Mouse (Mus musculus): ENCODE measurements at regions not wholly inside any gene's neighbourhood (a gene's known extent, or its start where the extent isn't known, plus 50 kb on each side); places are given as distances from the start of the nearest gene placed in this dataset.
"Not testable (repeated sequence)": the region's sequence is repeated elsewhere in the genome, so short reads cannot be mapped to it uniquely, and the experiment has no call there.

- DNase-seq (ENCODE audit: low read depth), result no peak
- TF ChIP-seq POLR2A (IDR thresholded peaks at IDR 0.05; ENCODE audit: borderline replicate concordance, extremely low read depth, insufficient read depth, insufficient read length, poor library complexity, severe bottlenecking) (no peak), CTCF (IDR thresholded peaks at IDR 0.05; ENCODE audit: borderline replicate concordance, extremely low read depth, insufficient read depth, insufficient read length) (no peak)
These were observed 59.1 kb downstream of the Zbtb18 start for GRCm38 (mm10) chr1:177501288-177501687.

GRCm38 (mm10) chr1:177503946-177504345, 61.8 kb downstream of the Zbtb18 start:
- TF ChIP-seq CTCF (IDR thresholded peaks at IDR 0.05; ENCODE audit: borderline replicate concordance, extremely low read depth, insufficient read depth, insufficient read length) (no peak), POLR2A (IDR thresholded peaks at IDR 0.05; ENCODE audit: borderline replicate concordance, extremely low read depth, insufficient read depth, insufficient read length, poor library complexity, severe bottlenecking) (no peak)
- no peak for DNase-seq (ENCODE audit: low read depth)

GRCm38 (mm10) chr1:177504743-177505142, 62.6 kb downstream of the Zbtb18 start:
- DNase-seq (ENCODE audit: low read depth), result no peak
- TF ChIP-seq CTCF (IDR thresholded peaks at IDR 0.05; ENCODE audit: borderline replicate concordance, extremely low read depth, insufficient read depth, insufficient read length), result no peak
- TF ChIP-seq POLR2A (IDR thresholded peaks at IDR 0.05; ENCODE audit: borderline replicate concordance, extremely low read depth, insufficient read depth, insufficient read length, poor library complexity, severe bottlenecking), result no peak

- not testable (repeated sequence) for DNase-seq (ENCODE audit: low read depth)
These were observed 65.2 kb downstream of the Zbtb18 start for GRCm38 (mm10) chr1:177507398-177507797.

- TF ChIP-seq POLR2A (IDR thresholded peaks at IDR 0.05; ENCODE audit: borderline replicate concordance, extremely low read depth, insufficient read depth, insufficient read length, poor library complexity, severe bottlenecking) (no peak), CTCF (IDR thresholded peaks at IDR 0.05; ENCODE audit: borderline replicate concordance, extremely low read depth, insufficient read depth, insufficient read length) (no peak)
- DNase-seq (ENCODE audit: low read depth), result no peak
These were observed 67.6 kb downstream of the Zbtb18 start for GRCm38 (mm10) chr1:177509786-177510185.

- DNase-seq (ENCODE audit: low read depth), result no peak
These were observed 70.0 kb downstream of the Zbtb18 start for GRCm38 (mm10) chr1:177512116-177512515.

GRCm38 (mm10) chr1:177517934-177518610, 75.9 kb downstream of the Zbtb18 start:
- no peak for DNase-seq (ENCODE audit: low read depth)
- no peak for TF ChIP-seq CTCF (IDR thresholded peaks at IDR 0.05; ENCODE audit: borderline replicate concordance, extremely low read depth, insufficient read depth, insufficient read length)

More at GRCm38 (mm10) chr1:177512116-177512515, 70.0 kb downstream of the Zbtb18 start:
- TF ChIP-seq CTCF (IDR thresholded peaks at IDR 0.05; ENCODE audit: borderline replicate concordance, extremely low read depth, insufficient read depth, insufficient read length) (no peak), POLR2A (IDR thresholded peaks at IDR 0.05; ENCODE audit: borderline replicate concordance, extremely low read depth, insufficient read depth, insufficient read length, poor library complexity, severe bottlenecking) (no peak)

GRCm38 (mm10) chr1:177518897-177519513, 76.9 kb downstream of the Zbtb18 start:
- TF ChIP-seq CTCF (IDR thresholded peaks at IDR 0.05; ENCODE audit: borderline replicate concordance, extremely low read depth, insufficient read depth, insufficient read length), result no peak
- no peak for TF ChIP-seq POLR2A (IDR thresholded peaks at IDR 0.05; ENCODE audit: borderline replicate concordance, extremely low read depth, insufficient read depth, insufficient read length, poor library complexity, severe bottlenecking)
- DNase-seq (ENCODE audit: low read depth), result peak; percentile 68

- no peak for TF ChIP-seq POLR2A (IDR thresholded peaks at IDR 0.05; ENCODE audit: borderline replicate concordance, extremely low read depth, insufficient read depth, insufficient read length, poor library complexity, severe bottlenecking)
- no peak for TF ChIP-seq CTCF (IDR thresholded peaks at IDR 0.05; ENCODE audit: borderline replicate concordance, extremely low read depth, insufficient read depth, insufficient read length)
- no peak for DNase-seq (ENCODE audit: low read depth)
These were observed 79.0 kb downstream of the Zbtb18 start for GRCm38 (mm10) chr1:177521110-177521509.

GRCm38 (mm10) chr1:177525141-177525540, 83.0 kb downstream of the Zbtb18 start:
- TF ChIP-seq POLR2A (IDR thresholded peaks at IDR 0.05; ENCODE audit: borderline replicate concordance, extremely low read depth, insufficient read depth, insufficient read length, poor library complexity, severe bottlenecking) (no peak), CTCF (IDR thresholded peaks at IDR 0.05; ENCODE audit: borderline replicate concordance, extremely low read depth, insufficient read depth, insufficient read length) (no peak)
- no peak for DNase-seq (ENCODE audit: low read depth)

- no peak for DNase-seq (ENCODE audit: low read depth)
- TF ChIP-seq POLR2A (IDR thresholded peaks at IDR 0.05; ENCODE audit: borderline replicate concordance, extremely low read depth, insufficient read depth, insufficient read length, poor library complexity, severe bottlenecking) (no peak), CTCF (IDR thresholded peaks at IDR 0.05; ENCODE audit: borderline replicate concordance, extremely low read depth, insufficient read depth, insufficient read length) (no peak)
These were observed 89.6 kb downstream of the Zbtb18 start for GRCm38 (mm10) chr1:177531791-177532190.

GRCm38 (mm10) chr1:177532656-177533055, 90.5 kb downstream of the Zbtb18 start:
- no peak for TF ChIP-seq POLR2A (IDR thresholded peaks at IDR 0.05; ENCODE audit: borderline replicate concordance, extremely low read depth, insufficient read depth, insufficient read length, poor library complexity, severe bottlenecking)
- no peak for TF ChIP-seq CTCF (IDR thresholded peaks at IDR 0.05; ENCODE audit: borderline replicate concordance, extremely low read depth, insufficient read depth, insufficient read length)
- no peak for DNase-seq (ENCODE audit: low read depth)

All from brain, embryonic 14.5 days (tissue).